Mouse (Mus musculus) left cerebral cortex, adult 9 months (tissue): Measurements from ENCODE around the gene Myadml2.

Experiments
- DNase-seq, 2 experiments: peaks; one replicate each; pipeline ENCODE4 v3.0.0; 2022; ENCODE audit warnings: low spot score in 2 of 2

Myadml2 gene

GRCm38 (mm10) chr11:120661076-120661460, 13.1 kb upstream of the Myadml2 start, which contains the start of gene Notum:
Gene Notum (minus strand): TSS chr11:120661175.
- DNase-seq, result no peak

DNA sequence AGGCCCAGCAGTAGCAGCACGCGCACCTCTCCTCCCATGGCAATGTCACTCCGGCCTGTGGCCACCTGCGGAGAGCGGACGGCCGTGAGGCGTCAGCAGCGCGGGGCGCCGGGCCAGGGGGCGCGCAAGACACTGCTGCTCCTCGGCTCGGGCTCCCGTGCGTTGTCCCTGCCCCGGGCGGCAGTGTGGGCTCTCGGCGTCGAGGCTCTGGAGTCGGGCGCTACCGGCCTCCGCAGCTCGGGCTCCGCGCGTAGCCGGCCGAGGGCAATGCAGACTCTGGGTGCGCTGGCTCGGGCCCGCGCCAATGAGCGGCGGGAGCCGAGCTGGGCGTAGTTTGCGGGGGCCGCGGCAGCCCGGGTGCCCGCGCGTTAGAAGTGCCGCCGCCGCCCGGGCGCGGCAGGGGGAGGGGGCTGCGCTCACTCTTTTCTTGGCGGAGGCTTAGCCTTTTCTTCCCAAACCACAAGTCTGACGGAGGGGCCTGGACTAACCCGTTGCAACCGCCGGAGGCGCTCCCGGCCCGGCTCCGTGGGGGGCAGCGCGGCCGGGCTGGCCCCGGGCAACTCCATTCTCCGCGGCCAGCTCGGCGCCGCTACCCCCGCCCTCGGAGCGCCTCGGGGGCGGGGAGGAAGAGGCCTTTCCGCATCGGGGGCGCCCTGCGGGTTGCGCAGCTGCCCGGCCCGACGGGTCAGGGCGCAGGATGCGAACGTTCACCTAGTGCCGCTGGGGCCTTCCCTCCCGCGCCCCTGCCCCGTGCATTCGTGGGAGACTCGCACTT, 12.5 kb upstream of the Myadml2 start:
- no peak for DNase-seq

DNA sequence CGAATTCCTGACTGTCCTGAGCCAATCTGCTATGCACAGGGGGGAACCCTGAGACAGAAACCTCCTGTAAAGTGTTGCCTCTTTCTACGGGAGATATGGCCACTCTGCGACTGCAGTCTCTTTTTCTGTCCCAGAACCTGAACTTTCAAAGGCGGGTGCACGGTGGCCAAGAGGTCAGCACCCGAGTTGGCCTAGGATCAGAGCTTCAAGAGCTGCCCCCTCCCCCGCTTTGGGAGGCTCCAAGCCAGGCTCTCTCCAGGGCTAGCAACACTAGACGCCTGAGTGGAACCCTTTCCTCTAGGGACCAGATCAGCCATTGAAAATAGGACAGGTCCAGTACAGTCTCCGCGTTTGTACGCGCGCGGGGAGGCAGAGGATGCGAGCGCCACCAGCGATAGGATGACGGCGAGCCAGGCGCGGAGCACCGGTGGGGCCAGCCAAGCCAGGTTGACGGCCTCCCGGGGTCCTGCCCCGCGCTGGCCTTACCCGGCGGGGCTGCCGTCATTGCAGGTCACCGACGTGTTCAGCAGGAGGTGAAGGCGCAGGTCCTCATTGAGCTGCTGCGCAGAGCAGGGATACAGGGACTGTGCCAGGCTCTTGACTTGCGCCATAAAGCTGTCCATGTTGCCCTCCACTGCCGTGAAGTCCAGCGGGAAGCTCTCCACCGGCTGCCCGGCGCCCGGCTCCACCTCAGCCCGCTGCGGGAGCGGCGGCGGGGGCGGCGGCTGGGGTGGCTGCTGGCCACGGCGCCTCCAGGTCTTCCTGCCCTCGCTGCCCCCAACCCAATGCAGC, 11.7 kb upstream of the Myadml2 start:
- DNase-seq, result no peak

DNA sequence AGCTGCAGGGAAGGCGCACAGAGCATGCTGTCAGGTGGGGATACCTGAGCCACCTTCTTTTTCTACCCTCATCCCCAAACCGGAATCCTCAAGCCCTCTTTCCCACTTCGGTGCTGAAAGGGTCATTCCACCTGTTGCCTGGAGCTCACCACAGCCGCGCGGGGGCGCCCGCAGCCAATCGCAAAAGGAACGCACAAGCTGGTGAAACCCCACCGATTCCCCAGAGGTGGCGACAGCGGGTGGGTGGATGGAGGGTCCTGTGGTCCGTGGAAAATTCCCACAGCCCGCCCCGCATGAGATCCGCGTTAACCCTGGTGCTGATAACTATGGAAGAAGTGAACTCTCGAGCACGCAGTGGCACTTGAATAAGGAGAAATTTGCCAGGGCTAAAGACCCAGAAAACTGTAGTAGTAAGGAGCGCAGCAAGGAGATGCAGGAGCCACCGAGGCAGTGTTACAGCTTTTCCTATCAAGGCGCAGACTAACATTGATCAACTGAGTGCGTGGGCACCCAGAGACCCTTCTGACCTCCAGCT, 11.0 kb upstream of the Myadml2 start:
- peak in 1 of 2 experiments; percentile 66 for DNase-seq

- no peak for DNase-seq
These were observed 9.3 kb upstream of the Myadml2 start for GRCm38 (mm10) chr11:120657301-120657700.

- DNase-seq, result no peak
These were observed 6.8 kb upstream of the Myadml2 start for GRCm38 (mm10) chr11:120654741-120655140.

- DNase-seq, result no peak
These were observed 3.9 kb upstream of the Myadml2 start for GRCm38 (mm10) chr11:120651872-120652271.

- DNase-seq, result no peak
These were observed 719 bp downstream of the Myadml2 start for GRCm38 (mm10) chr11:120647047-120647830.

DNA sequence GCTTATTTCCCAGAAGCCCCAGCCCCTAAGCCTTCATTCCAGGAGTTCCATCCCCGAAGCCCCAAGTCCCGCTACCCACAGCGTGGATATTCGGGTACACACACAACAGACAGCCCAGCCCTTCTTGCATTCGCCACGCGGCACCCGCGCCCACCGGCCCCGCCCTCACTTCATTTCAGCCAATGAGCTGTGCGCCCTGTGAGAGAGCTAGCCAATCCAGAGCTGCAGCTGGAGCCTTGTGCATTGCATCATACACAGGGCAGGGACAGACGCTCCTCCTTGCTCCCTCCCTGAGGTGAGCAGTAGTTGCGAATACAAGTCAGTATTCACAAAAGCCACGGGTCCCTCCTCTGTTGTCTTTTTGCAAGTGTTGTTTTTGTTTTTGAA, 4.4 kb downstream of the Myadml2 start, which contains the start of gene Pycr1:
Gene Pycr1, minus strand, starts transcription at position 169 of the 387 bp plus-strand sequence.
- DNase-seq, result peak; percentile 82 to 95

DNA sequence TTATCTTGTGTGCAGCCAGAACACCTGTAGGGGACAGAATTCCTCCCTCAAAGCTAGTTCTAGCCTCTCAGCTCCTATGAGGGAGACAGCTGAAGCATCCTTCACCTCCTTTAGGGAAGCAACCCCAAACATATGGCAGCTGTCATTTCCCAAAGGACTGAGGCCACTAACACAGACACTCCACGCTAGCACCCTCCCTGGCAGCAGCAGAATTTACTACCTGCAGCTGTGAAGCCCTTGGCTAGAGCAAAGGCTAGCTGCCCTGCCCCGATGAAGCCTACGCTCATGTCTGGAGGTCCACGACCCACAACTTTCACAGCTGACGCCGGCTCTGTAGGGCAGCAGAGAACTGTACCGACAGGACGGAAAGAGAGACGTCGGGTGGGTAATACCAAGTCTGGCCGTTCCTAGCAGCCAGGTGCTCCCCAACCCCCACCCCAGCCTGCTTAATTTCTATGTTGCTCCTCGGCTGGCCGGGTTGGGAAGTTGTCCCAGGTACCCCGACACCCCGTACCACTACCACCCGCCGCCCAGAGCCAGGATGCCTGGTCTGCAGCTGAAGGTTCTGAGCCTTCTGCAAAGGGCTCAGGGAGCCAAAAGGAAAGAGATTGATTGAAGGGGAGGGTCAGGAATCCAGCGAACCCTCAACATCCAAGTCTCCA, 4.9 kb downstream of the Myadml2 start:
- DNase-seq, result no peak

DNA sequence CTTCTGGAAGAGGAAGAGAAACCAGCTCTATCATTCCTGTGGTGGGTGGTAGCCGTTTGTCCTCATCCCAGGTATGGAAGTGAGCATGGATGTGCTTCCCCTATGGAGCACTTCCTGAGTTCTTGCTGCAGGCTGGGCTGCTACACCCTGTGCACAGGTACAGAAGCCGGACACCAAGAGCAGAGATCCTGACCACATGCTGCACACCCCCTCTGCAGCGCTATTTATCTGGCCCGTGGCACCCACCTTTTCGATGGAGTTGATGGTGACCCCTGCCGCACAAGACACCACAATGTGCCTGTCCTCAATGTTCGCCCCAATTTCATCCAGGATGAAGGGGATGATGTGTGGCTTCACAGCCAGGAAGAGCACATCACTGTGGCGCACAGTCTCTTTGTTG, 6.1 kb downstream of the Myadml2 start:
- no peak for DNase-seq

DNA sequence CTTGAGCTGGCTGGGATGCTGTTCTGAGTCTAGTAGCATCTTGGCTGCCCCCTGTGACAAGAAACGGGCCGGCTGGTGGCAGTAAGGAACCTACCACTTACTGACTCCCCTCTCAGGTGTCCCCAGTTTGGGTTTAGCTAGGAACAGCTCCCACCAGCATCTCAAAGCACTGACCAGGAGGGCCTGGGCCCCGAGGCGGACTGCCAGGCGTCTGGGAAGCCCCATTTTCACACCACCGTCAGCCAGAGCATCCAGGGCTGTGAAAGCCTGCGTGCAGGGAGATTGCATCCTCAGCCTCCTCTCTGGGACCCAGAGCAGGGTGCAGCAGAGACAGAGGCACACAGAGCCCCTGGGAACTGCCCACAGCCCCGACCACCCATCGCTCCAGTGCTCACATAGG, 6.7 kb downstream of the Myadml2 start:
- no peak for DNase-seq

DNA sequence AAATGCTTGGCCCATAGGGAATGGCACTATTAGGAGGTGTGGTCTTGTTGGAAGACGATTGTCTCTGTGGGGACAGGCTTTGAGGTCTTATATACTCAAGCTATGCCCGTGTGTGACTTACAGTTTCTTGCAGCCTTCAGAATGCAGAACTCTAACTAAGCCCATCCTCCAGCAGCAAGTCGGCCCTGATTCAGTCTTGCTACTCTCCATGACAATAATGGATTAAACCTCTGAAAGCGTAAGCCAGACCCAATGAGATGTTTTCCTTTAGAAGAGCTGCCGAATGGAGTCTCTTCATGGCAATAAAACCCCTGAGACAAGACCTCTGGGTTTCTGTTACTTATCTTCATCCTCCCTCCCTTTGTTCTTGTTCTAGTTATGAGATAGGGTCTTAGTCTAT, 13.1 kb downstream of the Myadml2 start:
- DNase-seq, result no peak

- DNase-seq, result peak; percentile 83 to 93
These were observed 14.2 kb downstream of the Myadml2 start, which contains the start of gene Mafg for GRCm38 (mm10) chr11:120633520-120634343. Gene Mafg (minus strand): TSS chr11:120633600.

GRCm38 (mm10) chr11:120632559-120633519, 15.1 kb downstream of the Myadml2 start:
- DNase-seq, result peak in 1 of 2 experiments; percentile 65

DNA sequence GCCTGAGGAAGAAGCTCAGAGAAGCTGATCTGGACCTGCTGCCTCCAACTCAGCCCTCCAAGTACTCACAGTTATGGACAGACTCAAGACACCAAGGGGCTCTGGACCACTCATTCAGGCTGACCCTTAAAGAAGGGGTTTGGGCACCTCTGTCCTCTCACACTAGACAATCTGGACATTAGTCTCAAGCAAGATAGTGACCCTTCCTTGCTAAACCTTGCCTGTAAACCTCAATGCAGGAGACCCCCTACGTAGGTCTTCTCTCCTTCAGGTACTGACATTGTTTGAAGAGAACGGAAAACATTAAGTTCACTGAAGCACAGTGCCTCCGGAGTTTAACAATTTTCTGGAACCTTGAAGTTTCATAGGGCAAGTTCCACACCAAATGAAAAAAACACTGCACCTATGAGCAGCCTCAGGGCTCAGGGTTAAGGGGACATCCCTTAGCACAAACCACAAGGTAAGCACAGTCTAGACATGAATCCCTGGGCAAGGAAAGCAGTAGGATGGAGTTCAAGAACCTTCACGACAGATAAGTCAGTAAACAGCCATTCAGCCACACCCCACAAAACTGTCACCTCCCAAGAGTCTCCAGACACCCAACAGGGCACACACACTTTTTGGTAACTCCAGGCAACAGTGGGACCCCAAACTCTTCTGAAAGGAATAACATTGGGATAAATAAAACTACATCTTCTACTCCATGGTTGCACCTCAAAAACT, 16.1 kb downstream of the Myadml2 start:
- DNase-seq, result peak in 1 of 2 experiments; percentile 2

DNA sequence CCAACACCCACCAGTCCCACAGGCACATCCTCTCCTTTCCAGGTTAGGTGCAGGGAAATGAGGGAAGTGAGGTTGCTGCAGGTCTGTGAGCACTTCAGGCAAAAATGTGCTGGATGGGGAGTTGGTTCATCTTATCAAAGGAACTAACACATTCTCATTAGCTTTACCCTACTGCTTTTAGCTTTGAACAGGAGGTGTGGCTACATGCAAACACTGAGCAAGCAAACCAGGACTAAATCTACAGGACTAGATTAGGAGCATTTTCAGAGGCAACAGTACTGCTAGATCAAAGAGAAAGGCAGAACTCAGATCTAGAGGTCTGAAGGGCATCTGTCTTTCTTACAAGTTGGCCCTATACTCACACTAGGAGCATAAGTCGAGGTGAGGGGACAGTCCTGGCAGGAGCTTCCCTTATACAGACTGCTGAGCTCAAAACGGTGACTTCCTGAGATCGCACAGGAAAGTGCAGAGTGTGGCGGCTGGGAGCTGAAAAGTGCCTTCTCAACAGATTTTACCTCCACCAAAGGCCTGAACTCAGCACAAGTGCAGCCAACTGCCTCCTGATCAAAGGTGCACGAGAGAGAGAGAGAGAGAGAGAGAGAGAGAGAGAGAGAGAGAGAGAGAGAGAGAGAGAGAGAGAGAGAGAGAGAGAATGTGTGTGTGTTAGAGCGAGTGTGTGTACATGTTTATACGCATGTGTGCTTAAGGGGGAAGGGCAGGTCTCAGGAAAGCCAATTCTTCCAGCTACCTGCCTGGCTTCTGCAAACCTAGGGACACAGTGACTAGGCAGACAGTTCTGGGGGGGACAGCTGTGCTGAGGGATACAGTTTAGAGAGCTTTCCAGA, 16.9 kb downstream of the Myadml2 start:
- peak in 1 of 2 experiments; percentile 5 for DNase-seq
